Mouse (Mus musculus) limb, embryonic 13.5 days (tissue): ENCODE measurements around the gene Map3k20. TPM values are rescaled to one million over a fixed set of nuclear protein-coding genes. Genes with fewer than 3 reads are reported as not detected.

ENCODE experiments used
- ATAC-seq: fragments of 200-750 bp; cut with Nextera tagmentation; 2 replicates; pipeline ENCODE4 v1.8.0; 2017; ENCODE audit warnings: low read depth, moderate number of reproducible peaks, moderate TSS enrichment; ENCODE audit not compliant: low FRiP score
- H3K27ac ChIP-seq: fragments of 300-500 bp; sonication (generic); 2 replicates; pipeline ENCODE4 v1.5.1; 2015; ENCODE audit warnings: inconsistent platforms, mild to moderate bottlenecking, moderate library complexity
- H3K27me3 ChIP-seq: fragments of 300-500 bp; sonication (generic); 2 replicates; pipeline ENCODE4 v1.6.1; 2015; ENCODE audit warnings: mild to moderate bottlenecking, inconsistent platforms
- H3K36me3 ChIP-seq: fragments of 300-500 bp; sonication (generic); 2 replicates; pipeline ENCODE4 v1.6.1; 2015; ENCODE audit warnings: inconsistent platforms, mild to moderate bottlenecking, moderate library complexity
- H3K4me1 ChIP-seq: fragments of 300-500 bp; sonication (generic); 2 replicates; pipeline ENCODE4 v1.6.1; 2015; ENCODE audit warnings: inconsistent platforms
- H3K4me2 ChIP-seq: fragments of 300-500 bp; sonication (generic); replicated peaks from 2 replicates; pipeline ENCODE4 v1.6.1; 2015; ENCODE audit warnings: inconsistent platforms, mild to moderate bottlenecking, moderate library complexity
- H3K4me3 ChIP-seq: fragments of 300-500 bp; sonication (generic); 2 replicates; pipeline ENCODE4 v1.5.1; 2015; ENCODE audit warnings: moderate library complexity, mild to moderate bottlenecking, inconsistent platforms
- H3K9ac ChIP-seq: fragments of 300-500 bp; sonication (generic); 2 replicates; pipeline ENCODE4 v1.6.1; 2015; ENCODE audit warnings: mild to moderate bottlenecking, inconsistent platforms
- H3K9me3 ChIP-seq: fragments of 300-500 bp; sonication (generic); 2 replicates; pipeline ENCODE4 v1.6.1; 2016; ENCODE audit warnings: inconsistent platforms
- WGBS: fragments of 180-500 bp; shearing (Covaris S2); methylation state at CpG from one replicate; pipeline ENCODE4 v1.1.7; 2015; 5-methylcytosine and 5-hydroxymethylcytosine counted together
- polyA plus RNA-seq: library from polyadenylated mRNA; unstranded; fragments of >200 nt; fragmentation: Nextera tagmentation; extraction: Ambion mirVana; gene quantifications from 2 replicates; pipeline ENCODE4 v1.2.1, GENCODE M21; 2015

Gene Map3k20
- polyA plus RNA-seq, 1 experiment from 2014 or later = 15.5 TPM

DNA sequence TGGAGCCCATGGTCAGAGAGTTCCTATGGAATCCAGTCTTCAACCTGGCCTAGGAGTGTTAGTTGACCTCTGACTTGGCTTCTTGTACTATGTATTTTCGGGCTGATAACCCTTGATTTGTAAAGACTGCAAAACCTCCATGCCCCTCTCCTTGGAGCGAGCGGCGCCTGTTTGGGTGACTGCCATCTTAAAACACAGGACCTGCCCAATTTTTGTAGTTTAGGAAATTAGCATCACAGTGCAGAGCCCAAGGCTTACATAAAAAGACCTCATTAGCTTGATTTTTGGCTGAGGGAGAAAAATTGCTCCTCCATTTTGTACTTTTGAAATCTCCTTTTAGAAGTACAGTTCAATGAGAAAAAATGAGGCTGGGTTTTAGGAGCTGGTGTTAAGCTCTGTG lies 192.7 kb downstream of the Map3k20 start:
- Histone ChIP-seq H3K4me1 (peaks cover 46% of the 10 kb centered on the region), H3K9me3 (no peaks in the 10 kb centered on the region), H3K27me3 (no peaks in the 10 kb centered on the region), H3K4me3 (peak overlapping the region; percentile 87), H3K4me2 (peak overlapping the region; percentile 82), H3K27ac (no peak overlapping the region), H3K36me3 (peaks cover 39% of the 10 kb centered on the region), H3K9ac (peak overlapping the region; percentile 94; the same call in 1 of the 2 replicates)
- 72% methylated on average over 4 of the region's 4 CpGs for WGBS
- ATAC-seq = no peak

DNA sequence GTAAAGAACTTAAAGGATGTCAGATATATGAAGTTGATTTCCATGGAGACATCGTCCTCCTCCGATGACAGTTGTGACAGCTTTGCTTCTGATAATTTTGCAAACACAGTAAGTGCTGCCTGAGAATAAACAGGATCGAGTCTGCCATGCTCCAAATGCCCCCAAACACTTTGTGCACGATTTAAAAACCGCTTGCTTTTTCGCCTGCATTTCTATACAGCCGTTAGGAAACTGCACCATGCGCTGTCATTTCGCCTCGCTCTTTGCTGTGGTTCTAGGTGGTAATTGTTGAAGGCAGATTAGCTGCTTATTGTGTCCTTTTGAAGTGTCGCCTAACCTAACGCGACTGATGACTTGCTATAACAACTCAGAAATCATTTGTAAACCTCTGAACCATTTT lies 193.5 kb downstream of the Map3k20 start:
- peak overlapping the region; percentile 5; the same call in 1 of the 2 replicates for H3K9ac ChIP-seq
- H3K36me3 ChIP-seq = peaks cover 46% of the 10 kb centered on the region
- 74% methylated on average over 13 of the region's 13 CpGs for WGBS
- ATAC-seq = no peak
- H3K4me3 ChIP-seq = peak overlapping the region; percentile 20; the same call in 1 of the 2 replicates
- H3K27me3 ChIP-seq = no peaks in the 10 kb centered on the region
- H3K9me3 ChIP-seq = no peaks in the 10 kb centered on the region
- peak overlapping the region; percentile 82 for H3K4me2 ChIP-seq
- no peak overlapping the region for H3K27ac ChIP-seq
- H3K4me1 ChIP-seq = peaks cover 46% of the 10 kb centered on the region

DNA sequence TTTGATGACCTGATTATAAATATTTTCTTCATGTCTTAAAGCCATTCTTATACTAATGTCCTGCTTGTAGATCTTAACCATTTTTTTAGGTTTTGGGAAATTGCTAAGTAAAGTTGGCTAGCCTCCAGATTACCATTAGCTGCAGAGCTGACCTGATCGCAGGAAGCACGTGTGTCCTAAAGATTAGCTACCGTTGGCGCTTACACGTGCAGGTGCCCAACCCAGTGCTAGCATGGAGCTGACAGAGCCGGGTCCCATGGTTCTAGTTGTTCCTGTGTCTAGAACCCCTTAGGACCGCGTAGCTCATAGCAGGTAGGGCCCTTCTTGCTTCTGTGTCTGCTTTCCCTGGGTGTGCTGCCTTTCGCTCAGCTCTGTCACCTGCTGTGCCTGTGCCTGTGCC lies 194.4 kb downstream of the Map3k20 start:
- Histone ChIP-seq H3K4me3 (no peak overlapping the region), H3K9ac (no peak overlapping the region), H3K4me2 (peak overlapping the region; percentile 30; the same call in 1 of the 2 replicates), H3K36me3 (peaks cover 55% of the 10 kb centered on the region), H3K27me3 (no peaks in the 10 kb centered on the region), H3K27ac (no peak overlapping the region), H3K4me1 (peaks cover 46% of the 10 kb centered on the region), H3K9me3 (no peaks in the 10 kb centered on the region)
- no peak for ATAC-seq
- WGBS = 88% methylated on average over 9 of the region's 9 CpGs

DNA sequence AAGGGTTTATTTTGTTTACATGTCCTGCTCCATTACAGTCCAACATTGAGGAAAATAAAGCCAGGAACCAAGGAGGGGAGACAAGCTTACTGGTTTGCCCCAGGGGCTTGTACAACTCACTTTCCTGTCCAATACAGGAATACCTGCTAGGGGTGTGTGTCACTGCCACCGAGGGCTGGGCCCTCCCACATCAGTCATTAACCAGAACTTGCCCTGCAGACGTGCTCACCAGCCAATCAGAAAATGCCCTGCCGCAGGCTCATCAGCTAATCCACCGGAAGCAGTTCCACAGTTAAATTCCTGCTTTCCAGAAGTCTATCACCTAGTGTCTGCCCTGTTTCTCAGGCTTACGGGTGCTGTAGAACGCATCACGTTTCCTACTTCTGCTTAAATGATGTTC lies 206.2 kb downstream of the Map3k20 start:
- Histone ChIP-seq H3K4me2 (no peak overlapping the region), H3K9ac (no peak overlapping the region), H3K27ac (no peak overlapping the region), H3K4me1 (peaks cover 8% of the 10 kb centered on the region), H3K27me3 (no peaks in the 10 kb centered on the region), H3K36me3 (peaks cover 9% of the 10 kb centered on the region), H3K9me3 (no peaks in the 10 kb centered on the region), H3K4me3 (no peak overlapping the region)
- ATAC-seq = no peak
- 33% methylated on average over 7 of the region's 7 CpGs for WGBS

Other genes with a start within 250 kb of the Map3k20 start
- 173 and 178 TPM in 2 replicates for gene Cdca7, start 190.5 kb downstream of the Map3k20 start, polyA plus RNA-seq